7 mouse cellular contexts compared by ENCODE assay signal in genomic region chr9:63758641-63759391, GRCm38 (mm10). TPM values are rescaled to one million over a fixed set of nuclear protein-coding genes. Genes with fewer than 3 reads are reported as not detected.
DNase-seq lines count a peak whose midpoint lies in the region; ATAC-seq and TF ChIP-seq lines count a peak whose summit lies in the region.

No protein-coding gene starts in this region.

- 3% methylated on average over 23 of the region's 23 CpGs for WGBS in bone marrow, adult 2 months
- under 1% methylated on average over 23 of the region's 23 CpGs for WGBS in limb, embryonic 10.5 days
- 1% methylated on average over 23 of the region's 23 CpGs for WGBS in midbrain, embryonic 16.5 days

- peak overlapping the region; percentile 68 for H3K27ac ChIP-seq in bone marrow, adult 2 months (ENCODE audit: control insufficient read depth, insufficient read depth, low read depth, low read length, poor library complexity)
- H3K27ac ChIP-seq in limb, embryonic 10.5 days: peak overlapping the region; percentile 96
- peak overlapping the region; percentile 45 for H3K27ac ChIP-seq in midbrain, embryonic 16.5 days (ENCODE audit: low read length)

- peak overlapping the region; percentile 86 for H3K4me3 ChIP-seq in E14TG2a.4 (replicated peaks; ENCODE audit: low read length)
- peak overlapping the region; percentile 96 for H3K4me3 ChIP-seq in bone marrow, adult 2 months (replicated peaks; ENCODE audit: control insufficient read depth, low read depth, low read length)
- H3K4me3 ChIP-seq in limb, embryonic 10.5 days: peak overlapping the region; percentile 69
- peak overlapping the region; percentile 68 for H3K4me3 ChIP-seq in midbrain, embryonic 16.5 days (ENCODE audit: low read depth, low read length)

- ATAC-seq in granulocyte monocyte progenitor cell, adult 5-6 weeks (replicated peaks; ENCODE audit: poor library complexity, severe bottlenecking): peak; percentile 24
- ATAC-seq in midbrain, embryonic 16.5 days: no peak

- peak; percentile 79 for DNase-seq in limb, embryonic 10.5 days (ENCODE audit: low spot score)
- DNase-seq in thymus, postnatal 10 days (ENCODE audit: low spot score in 2 of 2): peak; percentile 82
- DNase-seq in cerebellum, postnatal 10 days: no peak

- no peaks in the 10 kb centered on the region for H3K36me3 ChIP-seq in E14TG2a.4 (ENCODE audit: insufficient read depth, low read length)
- peaks cover 11% of the 10 kb centered on the region; the same call in 1 of the 2 replicates for H3K36me3 ChIP-seq in limb, embryonic 10.5 days
- no peaks in the 10 kb centered on the region for H3K36me3 ChIP-seq in midbrain, embryonic 16.5 days (ENCODE audit: control insufficient read depth, insufficient read depth, low read length)

- peak overlapping the region; percentile 100 for H3K4me2 ChIP-seq in midbrain, embryonic 16.5 days (ENCODE audit: low read length)

- TF ChIP-seq CTCF in E14TG2a.4 (conservative IDR thresholded peaks at IDR 0.05; ENCODE audit: low read length): no peak
- no peak for TF ChIP-seq CTCF in bone marrow, adult 2 months (IDR thresholded peaks at IDR 0.05; ENCODE audit: control insufficient read depth, insufficient read depth, low read length)

- H3K4me1 ChIP-seq in E14TG2a.4 (replicated peaks; ENCODE audit: low read depth, low read length): peaks cover 54% of the 10 kb centered on the region
- peaks cover 4% of the 10 kb centered on the region for H3K4me1 ChIP-seq in bone marrow, adult 2 months (ENCODE audit: control insufficient read depth, insufficient read depth, low read length)
- peaks cover 46% of the 10 kb centered on the region for H3K4me1 ChIP-seq in limb, embryonic 10.5 days
- peaks cover 31% of the 10 kb centered on the region for H3K4me1 ChIP-seq in midbrain, embryonic 16.5 days (ENCODE audit: control insufficient read depth, insufficient read depth, low read length)

- no peak for TF ChIP-seq POLR2A in bone marrow, adult 2 months (IDR thresholded peaks at IDR 0.05; ENCODE audit: borderline replicate concordance, control insufficient read depth, low read depth, low read length)

- peaks cover 48% of the 10 kb centered on the region for H3K27me3 ChIP-seq in E14TG2a.4 (ENCODE audit: insufficient read depth, low read length)
- H3K27me3 ChIP-seq in limb, embryonic 10.5 days (ENCODE audit: low read depth, poor library complexity, severe bottlenecking): no peaks in the 10 kb centered on the region
- H3K27me3 ChIP-seq in midbrain, embryonic 16.5 days (ENCODE audit: control insufficient read depth, insufficient read depth, low read depth, low read length): peaks cover 4% of the 10 kb centered on the region; the same call in 1 of the 2 replicates

- no peak overlapping the region for H3K9ac ChIP-seq in midbrain, embryonic 16.5 days (ENCODE audit: low read depth, low read length)

- peaks cover 5% of the 10 kb centered on the region for H3K9me3 ChIP-seq in E14TG2a.4 (ENCODE audit: low read length)
- no peaks in the 10 kb centered on the region for H3K9me3 ChIP-seq in limb, embryonic 10.5 days (replicated peaks)
- H3K9me3 ChIP-seq in midbrain, embryonic 16.5 days (replicated peaks; ENCODE audit: control insufficient read depth, low read length, poor library complexity, severe bottlenecking): no peaks in the 10 kb centered on the region

RNA-seq across cellular contexts. Expression of gene Smad3, which starts 1.0 kb away (rescaled TPM):
- 9.1 and 17.1 TPM in 2 replicates for polyA plus RNA-seq in bone marrow, adult 2 months (2011; ENCODE audit: insufficient read depth, insufficient read length, low replicate concordance, missing spikeins)
- total RNA-seq in granulocyte monocyte progenitor cell, adult 5-6 weeks (2014; fragmentation: Nextera tagmentation): 12.6 and 21.3 TPM in 2 replicates
- 11.6 and 24.7 TPM in 2 replicates for total RNA-seq in granulocyte monocyte progenitor cell, adult 5-6 weeks (2017)
- polyA plus RNA-seq in limb, embryonic 10.5 days (2016; fragmentation: Nextera tagmentation; extraction: Ambion mirVana): 27.1 and 27.7 TPM in 2 replicates
- polyA plus RNA-seq in midbrain, embryonic 16.5 days (2015; fragmentation: Nextera tagmentation; extraction: Ambion mirVana): 5.7 and 6.1 TPM in 2 replicates

Comparison
In these comparisons a context has a peak if more than half of its experiments do, and no peak if none do; other contexts are left out.
1. H3K27ac ChIP-seq: peak in every context shown above with its lines; median percentile 96 in limb, embryonic 10.5 days; 68 in bone marrow, adult 2 months; 45 in midbrain, embryonic 16.5 days.
2. DNase-seq: peak in limb, embryonic 10.5 days (single experiment) and thymus, postnatal 10 days (2 of 2); none in cerebellum, postnatal 10 days (0 of 2).
3. Peak in every context shown above with its lines, with median percentiles within 50 percentile points of each other: H3K4me3 ChIP-seq.